Mouse (Mus musculus): ENCODE results near the gene Rab10.

DNA sequence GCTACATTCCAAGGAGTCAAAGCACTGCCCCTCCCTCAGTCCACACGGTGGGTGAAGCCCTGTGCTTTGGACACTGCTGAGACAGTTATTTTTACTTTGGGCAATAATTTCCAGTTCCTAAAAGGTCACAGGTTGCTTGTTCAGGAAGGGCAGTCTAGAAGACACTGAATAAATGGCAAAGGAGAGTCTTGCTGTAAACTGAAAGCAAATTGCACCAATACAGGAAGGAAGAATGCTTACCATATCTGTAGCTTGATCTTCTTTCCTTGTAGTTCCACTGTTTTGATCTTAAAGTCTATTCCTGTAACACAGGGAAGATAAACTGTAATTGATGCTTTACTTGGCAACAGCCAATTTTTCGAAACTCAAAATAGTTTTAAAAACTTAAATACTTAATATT is 45.3 kb downstream of the Rab10 start:
- no peak for TF ChIP-seq CTCF (IDR thresholded peaks at IDR 0.05; ENCODE audit: borderline replicate concordance, insufficient read depth, low read length)
- TF ChIP-seq POLR2A (IDR thresholded peaks at IDR 0.05; ENCODE audit: low read depth, low read length): no peak
